Mouse (Mus musculus) forebrain, embryonic 16.5 days (tissue): ENCODE data around the gene Gm1110. TPM values are rescaled to one million over a fixed set of nuclear protein-coding genes. Genes with fewer than 3 reads are reported as not detected.

Experiments used
- polyA plus RNA-seq: library from polyadenylated mRNA; unstranded; fragments of >200 nt; fragmentation: Nextera tagmentation; extraction: Ambion mirVana; gene quantifications from 2 replicates; pipeline ENCODE4 v1.2.1, GENCODE M21; 2015

Gm1110 gene
- polyA plus RNA-seq, 1 experiment from 2014 or later = 0.35 TPM

Other genes starting within 250 kb of the Gm1110 start
- 45.4 and 48.1 TPM in 2 replicates for gene B3gat1, start 189.4 kb downstream of the Gm1110 start, polyA plus RNA-seq
- gene Glb1l2, start 116.6 kb downstream of the Gm1110 start, polyA plus RNA-seq = 1.5 and 2.2 TPM in 2 replicates
- gene Glb1l3, start 62.2 kb downstream of the Gm1110 start, polyA plus RNA-seq = not detected in 2 replicates
- 43.4 and 50.5 TPM in 2 replicates for gene Acad8, start 76.5 kb upstream of the Gm1110 start, polyA plus RNA-seq
- 153 and 158 TPM in 2 replicates for gene Thyn1, start 76.6 kb upstream of the Gm1110 start, polyA plus RNA-seq
- gene Vps26b, start 107.0 kb upstream of the Gm1110 start, polyA plus RNA-seq = 85.7 and 92.7 TPM in 2 replicates
- 23.4 and 24.9 TPM in 2 replicates for gene Ncapd3, start 107.1 kb upstream of the Gm1110 start, polyA plus RNA-seq
- 60.2 and 62.2 TPM in 2 replicates for gene Jam3, start 232.3 kb upstream of the Gm1110 start, polyA plus RNA-seq